Mouse (Mus musculus): ENCODE data around the gene Cpm. TPM values are rescaled to one million over a fixed set of nuclear protein-coding genes. Genes with fewer than 3 reads are reported as not detected.

The Cpm gene
- total RNA-seq, 1 experiment = 4.8 TPM

DNA sequence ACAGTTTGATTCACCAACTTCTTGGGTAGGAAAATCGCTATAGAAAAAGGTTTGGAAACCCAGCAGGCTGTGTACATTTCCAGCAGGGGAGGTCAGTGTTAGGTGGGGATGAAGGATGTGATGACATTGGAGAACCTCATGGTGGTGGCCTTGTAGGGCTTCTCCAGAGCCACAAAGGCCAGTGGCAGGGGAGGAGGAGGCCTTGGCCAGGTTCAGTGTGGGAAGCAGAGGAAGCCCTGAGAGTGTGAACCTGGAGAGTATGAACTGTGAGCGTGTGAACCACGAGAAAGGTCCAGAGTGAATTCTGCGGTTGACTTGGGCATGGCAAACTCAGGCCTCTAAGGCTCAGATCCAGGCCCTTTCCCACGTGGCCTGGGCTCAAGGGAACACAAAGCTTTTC is 99.3 kb downstream of the Cpm start:
- no peaks in the 10 kb centered on the region for H3K9me3 ChIP-seq (ENCODE audit: control insufficient read depth, insufficient read depth, low read depth, low read length)
- no peak overlapping the region for H3K9ac ChIP-seq (ENCODE audit: insufficient read depth, low read depth, low read length, poor library complexity, severe bottlenecking)
- in situ Hi-C loops (cut with MboI; ENCODE audit: low sequenced_read_pairs in 2 of 2, unreplicated experiment in 2 of 2) = no loop called here
- TF ChIP-seq MAFK (IDR thresholded peaks at IDR 0.05; ENCODE audit: insufficient read depth, low read depth, low read length) = no peak
- no peak for TF ChIP-seq HCFC1 (IDR thresholded peaks at IDR 0.05; ENCODE audit: borderline replicate concordance, insufficient read depth, low read length)
- TF ChIP-seq CHD2 (IDR thresholded peaks at IDR 0.05; ENCODE audit: low read depth, low read length) = no peak
- TF ChIP-seq ZNF384 (IDR thresholded peaks at IDR 0.05; ENCODE audit: low read depth, low read length) = no peak
- no peak for TF ChIP-seq ZC3H11A (IDR thresholded peaks at IDR 0.05; ENCODE audit: borderline replicate concordance, low read depth, low read length)
- DNase-seq (ENCODE audit: low read depth, low spot score) = no peak
- H3K27ac ChIP-seq (ENCODE audit: insufficient read depth, low read depth, low read length, poor library complexity, severe bottlenecking) = no peak overlapping the region
- no peak overlapping the region for H3K4me3 ChIP-seq (ENCODE audit: insufficient read depth in 1 of 2, low read depth in 1 of 2, low read length in 2 of 2, poor library complexity in 1 of 2, severe bottlenecking in 1 of 2)
- peaks cover 0 to 2% of the 10 kb centered on the region in 2 experiments; a peak in 1 of 4 replicates for H3K4me1 ChIP-seq (ENCODE audit: control insufficient read depth in 2 of 2, insufficient read depth in 2 of 2, low read length in 2 of 2, poor library complexity in 1 of 2)
- H3K36me3 ChIP-seq (ENCODE audit: control insufficient read depth, insufficient read depth, low read length, poor library complexity, severe bottlenecking) = no peaks in the 10 kb centered on the region

DNA sequence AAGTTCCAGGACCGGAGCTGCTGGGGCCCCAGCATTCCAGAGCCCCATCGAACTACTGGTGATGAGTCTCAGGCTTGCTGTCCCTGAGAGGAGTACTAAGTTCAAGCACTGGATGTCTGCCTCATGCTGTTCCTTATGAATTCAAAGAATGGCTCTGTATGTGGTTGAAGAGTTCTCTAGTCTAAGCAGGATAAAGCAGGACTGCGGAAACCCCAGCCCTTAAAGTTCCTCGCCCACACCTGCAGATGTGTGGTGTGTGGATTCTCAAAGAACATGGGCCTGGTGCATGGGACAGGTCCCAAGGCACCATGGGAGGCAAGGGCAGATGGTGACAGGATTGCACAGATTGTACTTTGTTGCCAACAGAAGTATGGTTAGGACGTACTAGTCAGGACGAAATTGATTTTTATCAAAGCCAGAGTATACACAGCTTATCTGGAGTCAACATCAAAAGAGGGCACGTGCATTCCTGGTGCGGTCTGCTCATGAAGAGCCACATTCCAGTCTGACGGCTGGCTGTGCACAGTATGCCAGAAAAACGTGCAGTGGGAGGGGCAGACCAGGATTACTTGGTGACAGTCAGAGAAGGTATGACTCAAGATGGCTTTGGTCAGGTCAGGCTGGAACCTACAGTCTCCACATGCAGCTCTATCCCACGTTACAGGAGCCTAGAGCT is 100.0 kb downstream of the Cpm start:
- Histone ChIP-seq H3K9ac (ENCODE audit: insufficient read depth, low read depth, low read length, poor library complexity, severe bottlenecking) (no peak overlapping the region), H3K4me1 (ENCODE audit: control insufficient read depth in 2 of 2, insufficient read depth in 2 of 2, low read length in 2 of 2, poor library complexity in 1 of 2) (peaks cover 0 to 2% of the 10 kb centered on the region in 2 experiments; a peak in 1 of 4 replicates), H3K27ac (ENCODE audit: insufficient read depth, low read depth, low read length, poor library complexity, severe bottlenecking) (no peak overlapping the region), H3K9me3 (ENCODE audit: control insufficient read depth, insufficient read depth, low read depth, low read length) (no peaks in the 10 kb centered on the region), H3K4me3 (ENCODE audit: insufficient read depth in 1 of 2, low read depth in 1 of 2, low read length in 2 of 2, poor library complexity in 1 of 2, severe bottlenecking in 1 of 2) (no peak overlapping the region), H3K36me3 (ENCODE audit: control insufficient read depth, insufficient read depth, low read length, poor library complexity, severe bottlenecking) (no peaks in the 10 kb centered on the region)
- in situ Hi-C loops (cut with MboI; ENCODE audit: low sequenced_read_pairs in 2 of 2, unreplicated experiment in 2 of 2) = no loop called here
- TF ChIP-seq CHD2 (IDR thresholded peaks at IDR 0.05; ENCODE audit: low read depth, low read length) (no peak), ZC3H11A (IDR thresholded peaks at IDR 0.05; ENCODE audit: borderline replicate concordance, low read depth, low read length) (no peak), HCFC1 (IDR thresholded peaks at IDR 0.05; ENCODE audit: borderline replicate concordance, insufficient read depth, low read length) (no peak), ZNF384 (IDR thresholded peaks at IDR 0.05; ENCODE audit: low read depth, low read length) (no peak), MAFK (IDR thresholded peaks at IDR 0.05; ENCODE audit: insufficient read depth, low read depth, low read length) (no peak)
- no peak for DNase-seq (ENCODE audit: low read depth, low spot score)

DNA sequence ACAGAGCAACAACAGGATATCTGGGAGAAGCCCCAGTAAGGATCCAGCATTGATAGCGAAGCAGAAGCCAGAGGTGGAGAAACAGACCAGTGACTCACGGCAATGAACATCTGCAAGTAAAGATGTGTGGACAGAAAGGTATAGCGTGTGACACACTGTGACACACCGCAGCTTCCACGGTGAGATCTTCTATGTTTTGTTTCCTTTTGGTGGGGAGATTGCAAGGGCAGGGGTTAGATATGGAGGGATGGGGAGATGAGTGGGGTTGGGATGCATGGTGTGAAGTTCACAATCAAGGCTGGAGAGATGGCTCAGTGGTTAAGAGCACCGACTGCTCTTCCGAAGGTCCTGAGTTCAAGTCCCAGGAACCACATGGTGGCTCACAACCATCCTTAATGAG is 100.8 kb downstream of the Cpm start:
- H3K9me3 ChIP-seq (ENCODE audit: control insufficient read depth, insufficient read depth, low read depth, low read length) = no peaks in the 10 kb centered on the region
- TF ChIP-seq CHD2 (IDR thresholded peaks at IDR 0.05; ENCODE audit: low read depth, low read length) (no peak), HCFC1 (IDR thresholded peaks at IDR 0.05; ENCODE audit: borderline replicate concordance, insufficient read depth, low read length) (no peak), ZC3H11A (IDR thresholded peaks at IDR 0.05; ENCODE audit: borderline replicate concordance, low read depth, low read length) (no peak), MAFK (IDR thresholded peaks at IDR 0.05; ENCODE audit: insufficient read depth, low read depth, low read length) (no peak), ZNF384 (IDR thresholded peaks at IDR 0.05; ENCODE audit: low read depth, low read length) (no peak)
- in situ Hi-C loops (cut with MboI; ENCODE audit: low sequenced_read_pairs in 2 of 2, unreplicated experiment in 2 of 2) = no loop called here
- no peaks in the 10 kb centered on the region for H3K36me3 ChIP-seq (ENCODE audit: control insufficient read depth, insufficient read depth, low read length, poor library complexity, severe bottlenecking)
- no peak overlapping the region for H3K4me3 ChIP-seq (ENCODE audit: insufficient read depth in 1 of 2, low read depth in 1 of 2, low read length in 2 of 2, poor library complexity in 1 of 2, severe bottlenecking in 1 of 2)
- no peak overlapping the region for H3K27ac ChIP-seq (ENCODE audit: insufficient read depth, low read depth, low read length, poor library complexity, severe bottlenecking)
- H3K9ac ChIP-seq (ENCODE audit: insufficient read depth, low read depth, low read length, poor library complexity, severe bottlenecking) = no peak overlapping the region
- no peak for DNase-seq (ENCODE audit: low read depth, low spot score)
- H3K4me1 ChIP-seq (ENCODE audit: control insufficient read depth in 2 of 2, insufficient read depth in 2 of 2, low read length in 2 of 2, poor library complexity in 1 of 2) = peaks cover 0 to 2% of the 10 kb centered on the region in 2 experiments; a peak in 1 of 4 replicates

DNA sequence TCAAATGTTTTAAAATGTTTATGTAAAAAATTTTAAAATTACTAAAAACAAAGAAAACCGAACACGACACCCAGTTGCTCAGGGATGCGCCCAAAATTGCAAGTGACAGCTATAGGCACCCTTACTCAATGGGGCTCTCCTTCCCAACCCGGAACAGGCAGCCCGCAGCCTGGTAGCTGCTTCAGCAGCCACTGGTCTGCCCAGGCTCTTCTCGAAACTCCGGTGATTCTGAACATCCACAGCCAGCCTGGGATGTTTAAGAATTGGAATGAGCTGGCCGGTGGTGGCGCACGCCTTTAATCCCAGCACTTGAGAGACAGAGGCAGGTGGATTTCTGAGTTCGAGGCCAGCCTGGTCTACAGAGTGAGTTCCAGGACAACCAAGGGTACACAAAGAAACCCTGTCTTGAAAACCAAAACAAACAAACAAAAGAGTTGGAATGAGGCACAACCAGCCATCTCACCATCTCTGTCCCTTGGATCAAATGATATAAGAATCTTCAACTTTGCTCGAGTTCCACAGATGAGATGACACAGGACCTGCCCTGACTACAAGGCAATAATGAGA is 101.4 kb downstream of the Cpm start:
- no peak for TF ChIP-seq ZC3H11A (IDR thresholded peaks at IDR 0.05; ENCODE audit: borderline replicate concordance, low read depth, low read length)
- H3K9me3 ChIP-seq (ENCODE audit: control insufficient read depth, insufficient read depth, low read depth, low read length) = no peaks in the 10 kb centered on the region
- in situ Hi-C loops (cut with MboI; ENCODE audit: low sequenced_read_pairs in 2 of 2, unreplicated experiment in 2 of 2) = no loop called here
- peaks cover 0 to 2% of the 10 kb centered on the region in 2 experiments; a peak in 1 of 4 replicates for H3K4me1 ChIP-seq (ENCODE audit: control insufficient read depth in 2 of 2, insufficient read depth in 2 of 2, low read length in 2 of 2, poor library complexity in 1 of 2)
- no peak overlapping the region for H3K4me3 ChIP-seq (ENCODE audit: insufficient read depth in 1 of 2, low read depth in 1 of 2, low read length in 2 of 2, poor library complexity in 1 of 2, severe bottlenecking in 1 of 2)
- no peaks in the 10 kb centered on the region for H3K36me3 ChIP-seq (ENCODE audit: control insufficient read depth, insufficient read depth, low read length, poor library complexity, severe bottlenecking)
- H3K27ac ChIP-seq (ENCODE audit: insufficient read depth, low read depth, low read length, poor library complexity, severe bottlenecking) = no peak overlapping the region
- H3K9ac ChIP-seq (ENCODE audit: insufficient read depth, low read depth, low read length, poor library complexity, severe bottlenecking) = no peak overlapping the region
- no peak for DNase-seq (ENCODE audit: low read depth, low spot score)
